Mouse (Mus musculus) layer of hippocampus, adult 8-10 months (tissue): ENCODE results near the gene Tmem150c. TPM values are rescaled to one million over a fixed set of nuclear protein-coding genes. Genes with fewer than 3 reads are reported as not detected.

Experiments used
- total RNA-seq, 4 experiments: library from RNA; stranded (reverse); gene quantifications; 2 replicates each; pipeline ENCODE4 v1.2.4; 2022

Gene Tmem150c
- total RNA-seq, 4 experiments from 2014 or later: 61.3 to 73.4 (median 69.5) TPM

Other genes with a start within 250 kb of the Tmem150c start
- 100 to 1,000 TPM; 171 to 222 (median 202) TPM for gene Hnrnpd, start 180.9 kb downstream of the Tmem150c start, total RNA-seq
- gene 4930524J08Rik, start 180.7 kb downstream of the Tmem150c start, total RNA-seq: 1 to 10 TPM; 1.4 to 3.1 (median 1.6) TPM
- gene Hnrnpdl, start 120.1 kb downstream of the Tmem150c start, total RNA-seq: 100 to 1,000 TPM; 182 to 223 (median 194) TPM
- 10 to 100 TPM; 51.4 to 56.9 (median 55.1) TPM for gene Enoph1, start 119.8 kb downstream of the Tmem150c start, total RNA-seq